Mouse (Mus musculus) large intestine, adult 2 months (tissue): Measurements from ENCODE around the gene Tgfb1. TPM values are rescaled to one million over a fixed set of nuclear protein-coding genes. Genes with fewer than 3 reads are reported as not detected.

Experiments
- DNase-seq: peaks from one replicate; pipeline ENCODE4 v3.0.0-alpha.2; 2012; ENCODE audit warnings: low read depth, low spot score
- WGBS: fragments of 180-500 bp; shearing (Covaris S2); methylation state at CpG from one replicate; pipeline ENCODE4 v1.1.7; 2018; 5-methylcytosine and 5-hydroxymethylcytosine counted together
- polyA plus RNA-seq: library from polyadenylated mRNA; depleted of rRNA; stranded (reverse); fragments of >200 nt; gene quantifications from 2 replicates; pipeline ENCODE4 v1.2.3, GENCODE M21; 2012

The Tgfb1 gene
- polyA plus RNA-seq, 1 experiment, result 18.3 TPM

DNA sequence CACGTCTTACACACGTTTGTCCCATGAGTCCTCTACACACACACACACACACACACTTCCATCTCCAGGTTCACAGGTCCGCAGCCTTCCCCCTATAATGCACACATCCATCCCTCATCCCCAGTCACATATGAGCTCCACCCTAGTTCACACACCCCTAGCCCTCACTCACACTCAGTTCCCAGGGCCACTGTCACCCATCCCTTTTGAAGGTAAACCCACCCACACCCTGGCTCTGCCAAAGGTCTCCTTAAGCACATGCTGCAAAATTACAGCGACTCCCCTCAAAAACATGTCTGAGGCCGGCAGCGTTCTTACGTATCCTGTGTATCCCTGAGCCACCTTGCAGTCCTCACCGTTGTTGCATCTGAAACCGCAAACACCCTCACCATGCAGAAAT is 12.5 kb upstream of the Tgfb1 start:
- 14% methylated on average over 9 of the region's 9 CpGs for WGBS
- DNase-seq, result no peak

- DNase-seq, result no peak
- WGBS, result 3% methylated on average over 29 of the region's 29 CpGs
Measured at GRCm38 (mm10) chr7:25674719-25675300, 12.0 kb upstream of the Tgfb1 start, which contains the start of gene Tmem91. Tmem91 (minus strand) TSS chr7:25675166.

GRCm38 (mm10) chr7:25675405-25675804 is 11.4 kb upstream of the Tgfb1 start:
- no peak for DNase-seq
- WGBS, result 48% methylated on average over 6 of the region's 6 CpGs

DNA sequence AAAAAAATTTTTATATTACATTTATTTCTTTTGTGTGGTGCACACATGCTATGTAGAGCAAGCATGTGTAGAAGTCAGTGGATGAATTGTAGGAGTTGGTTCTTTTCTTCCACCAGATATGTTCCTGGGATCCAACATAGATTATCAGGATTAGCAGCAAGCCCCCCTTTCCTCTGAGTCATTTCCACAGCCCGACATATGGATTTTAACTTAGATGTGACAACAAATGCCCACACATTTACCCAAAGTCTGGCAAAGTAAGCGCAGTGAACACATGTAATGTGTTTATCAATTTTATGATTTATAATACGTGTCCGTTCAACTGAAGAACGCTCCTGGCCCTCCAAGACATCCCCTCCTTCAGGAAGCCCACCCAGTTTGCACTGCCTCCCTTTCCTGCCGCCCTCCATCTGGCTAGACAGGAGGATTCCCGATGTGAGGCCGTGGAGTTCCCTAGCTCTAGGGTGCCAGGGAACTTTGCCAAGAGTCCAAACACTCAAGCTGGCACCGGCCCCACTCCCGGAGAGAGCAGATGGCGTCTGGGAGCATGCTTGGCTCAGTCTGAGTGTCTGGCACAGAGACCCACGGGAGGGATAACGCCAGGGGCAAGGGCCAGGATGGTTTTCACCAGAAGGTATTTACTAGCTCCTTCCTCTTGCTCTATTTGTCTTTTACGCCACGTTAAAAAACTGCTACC is 10.6 kb upstream of the Tgfb1 start:
- no peak for DNase-seq
- WGBS, result 10% methylated on average over 15 of the region's 15 CpGs

DNA sequence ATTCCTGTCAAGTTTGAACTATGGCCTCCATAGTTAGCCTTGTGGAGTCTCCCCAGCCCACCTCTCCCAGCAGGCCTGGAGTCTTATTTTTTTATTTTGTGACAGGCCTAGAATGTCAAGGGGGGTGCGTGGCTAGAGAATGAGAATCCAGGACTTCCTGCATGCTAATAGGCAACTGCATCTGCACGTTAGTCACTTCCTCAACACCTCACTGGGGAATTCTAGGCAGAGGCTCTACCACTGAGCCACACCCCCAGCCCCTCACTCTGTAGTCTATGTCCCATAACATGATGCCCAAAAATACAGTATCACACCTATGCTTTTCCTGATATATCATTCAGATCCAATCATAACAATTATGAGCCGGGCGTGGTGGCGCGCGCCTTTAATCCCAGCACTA is 9.8 kb upstream of the Tgfb1 start:
- DNase-seq, result no peak
- 86% methylated on average over 7 of the region's 7 CpGs for WGBS

- no peak for DNase-seq
- 5% methylated on average over 6 of the region's 6 CpGs for WGBS
Measured at GRCm38 (mm10) chr7:25679971-25680370, 6.8 kb upstream of the Tgfb1 start.

DNA sequence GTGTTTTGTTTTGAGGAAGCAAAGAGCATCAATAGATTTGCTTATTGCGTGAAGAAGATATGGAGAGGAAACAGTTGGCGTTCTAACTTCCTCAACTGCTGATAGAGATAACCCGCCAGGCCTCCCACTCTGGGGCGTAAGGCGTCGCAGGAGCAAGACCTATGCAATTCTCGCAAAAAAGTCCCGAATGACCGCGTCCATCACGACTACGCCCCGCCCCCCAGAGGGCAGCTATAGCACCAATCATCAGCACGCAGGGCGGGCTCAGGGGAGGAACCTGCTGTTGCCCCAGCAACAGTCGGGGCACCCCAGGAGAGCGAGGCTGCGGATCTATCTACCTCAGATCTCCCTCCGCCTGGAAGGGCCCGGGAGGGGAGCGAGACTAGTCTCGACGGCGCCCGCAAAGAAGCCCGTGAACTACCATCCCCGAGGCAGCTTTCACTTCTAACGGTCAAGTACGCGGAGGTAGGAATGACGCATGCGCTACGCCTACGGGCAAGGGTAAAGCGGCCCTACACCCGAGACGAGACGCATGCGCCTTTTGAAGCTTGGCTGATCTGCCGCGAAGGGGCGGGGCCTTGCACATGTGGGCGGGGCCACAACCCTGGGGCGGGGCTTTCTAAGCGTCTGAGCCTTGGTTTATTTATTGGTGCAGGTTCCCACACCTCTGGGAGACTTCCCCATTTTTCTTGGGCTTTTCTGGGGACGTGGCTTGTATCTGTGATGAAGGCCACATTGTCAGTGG is 6.1 kb upstream of the Tgfb1 start, which contains the start of gene B9d2:
B9d2 (plus strand) TSS at position 267 of the 745 bp plus-strand sequence.
- under 1% methylated on average over 46 of the region's 46 CpGs for WGBS
- DNase-seq, result peak; percentile 84

DNA sequence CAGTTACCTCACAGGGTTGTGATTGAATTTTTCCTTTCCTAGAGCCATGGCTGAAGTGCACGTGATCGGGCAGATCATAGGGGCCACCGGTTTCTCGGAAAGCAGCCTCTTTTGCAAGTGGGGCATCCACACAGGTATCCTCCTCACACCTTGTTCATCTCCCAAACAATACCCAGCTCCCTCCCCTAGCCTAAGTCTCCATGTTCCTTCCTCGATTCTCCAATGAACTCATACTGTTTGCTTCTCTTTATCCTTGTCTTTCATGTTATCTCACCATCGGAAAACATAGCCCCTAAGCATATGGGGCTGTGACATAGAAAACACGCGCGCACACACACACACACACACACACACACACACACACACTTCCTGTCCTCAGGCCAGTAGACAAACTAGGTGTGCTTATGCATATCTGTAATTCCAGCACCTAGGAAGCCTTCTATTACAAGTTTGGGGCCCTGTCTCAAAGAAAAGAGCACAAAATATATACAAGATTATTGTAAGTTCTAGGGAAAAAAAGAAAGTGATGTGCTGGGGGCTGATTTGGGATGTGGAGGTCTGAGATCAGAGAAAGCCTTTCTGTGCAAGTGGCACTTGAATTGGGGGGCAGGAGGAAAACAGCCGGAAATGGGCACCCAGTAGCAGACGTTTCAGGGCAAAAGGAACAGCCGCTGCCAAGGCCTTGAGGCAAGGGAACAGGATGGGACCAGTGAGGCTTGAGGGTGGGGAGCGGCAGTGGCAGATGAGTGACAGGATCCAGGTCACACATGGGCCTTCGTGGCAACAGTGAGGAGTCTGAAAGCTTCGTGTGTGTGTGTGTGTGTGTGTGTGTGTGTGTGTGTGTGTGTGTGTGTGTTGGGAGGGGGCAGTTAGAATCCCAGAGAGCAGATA is 5.2 kb upstream of the Tgfb1 start:
- DNase-seq, result no peak
- 58% methylated on average over 15 of the region's 15 CpGs for WGBS

GRCm38 (mm10) chr7:25683474-25684180 is 3.2 kb upstream of the Tgfb1 start:
- WGBS, result 67% methylated on average over 7 of the region's 7 CpGs
- no peak for DNase-seq

- WGBS, result 92% methylated on average over 6 of the region's 6 CpGs
- DNase-seq, result no peak
Measured at GRCm38 (mm10) chr7:25684659-25685058, 2.1 kb upstream of the Tgfb1 start.

- 78% methylated on average over 21 of the region's 21 CpGs for WGBS
- no peak for DNase-seq
Measured at GRCm38 (mm10) chr7:25685926-25686470, 804 bp upstream of the Tgfb1 start.

GRCm38 (mm10) chr7:25687811-25688401 is 1.1 kb downstream of the Tgfb1 start:
- DNase-seq, result no peak
- under 1% methylated on average over 47 of the region's 47 CpGs for WGBS

DNA sequence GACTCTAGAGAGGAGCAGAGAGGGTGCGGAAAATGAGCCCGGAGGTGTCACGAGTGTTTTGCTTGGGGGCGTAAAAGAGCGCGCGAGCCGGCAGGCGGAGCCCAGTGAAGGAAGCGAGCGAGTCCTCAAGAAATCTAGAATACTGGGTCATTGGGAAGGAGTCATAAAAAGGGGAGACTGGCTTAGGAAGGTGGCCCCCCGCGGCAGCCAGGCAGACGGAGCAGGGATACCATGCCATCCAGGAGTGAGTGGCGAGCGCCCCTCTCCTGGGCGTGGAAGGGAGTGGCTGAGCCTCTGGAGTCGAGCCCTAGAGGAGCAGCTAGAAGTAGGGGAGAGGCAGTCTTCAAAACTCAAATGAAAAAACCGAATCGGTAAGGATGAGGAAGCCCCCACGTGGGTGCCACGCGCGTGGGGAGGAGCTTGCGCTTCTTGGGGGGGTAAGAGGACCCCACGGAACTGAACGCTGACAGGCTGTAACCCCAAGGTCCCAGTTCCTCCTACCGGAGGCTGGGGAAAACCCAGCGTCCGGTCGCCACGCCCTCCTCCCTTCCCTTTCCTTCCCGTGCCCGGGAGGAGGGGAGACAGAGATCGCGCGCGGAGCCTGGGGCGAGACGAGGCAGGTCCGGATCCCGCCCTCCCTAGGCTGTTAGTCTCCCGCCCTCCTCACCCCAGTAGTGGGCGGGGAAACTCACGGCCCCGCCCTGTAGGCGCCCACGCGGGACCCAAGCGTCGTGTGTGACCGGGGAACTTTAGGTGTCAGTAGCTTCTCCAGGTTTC is 2.2 kb downstream of the Tgfb1 start:
- WGBS, result under 1% methylated on average over 51 of the region's 52 CpGs
- DNase-seq, result no peak

GRCm38 (mm10) chr7:25689603-25690021 is 2.8 kb downstream of the Tgfb1 start:
- DNase-seq, result no peak
- 21% methylated on average over 12 of the region's 12 CpGs for WGBS

GRCm38 (mm10) chr7:25690051-25690450 is 3.2 kb downstream of the Tgfb1 start:
- 63% methylated on average over 5 of the region's 5 CpGs for WGBS
- DNase-seq, result no peak

DNA sequence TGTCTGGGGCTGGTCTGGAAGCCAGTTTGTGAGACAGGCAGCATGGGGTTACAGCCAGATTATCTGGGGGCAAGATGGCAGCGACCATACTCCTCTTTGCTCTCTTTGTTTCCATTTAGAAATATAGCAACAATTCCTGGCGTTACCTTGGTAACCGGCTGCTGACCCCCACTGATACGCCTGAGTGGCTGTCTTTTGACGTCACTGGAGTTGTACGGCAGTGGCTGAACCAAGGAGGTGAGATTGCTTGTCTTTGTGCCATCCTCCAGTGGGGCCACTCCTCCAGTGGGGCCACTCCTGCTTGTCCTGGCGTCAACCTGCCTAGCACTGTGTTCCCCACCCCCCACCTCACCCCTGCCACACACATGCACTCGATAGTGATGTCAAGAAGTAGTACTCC is 7.3 kb downstream of the Tgfb1 start:
- 79% methylated on average over 8 of the region's 8 CpGs for WGBS
- no peak for DNase-seq

DNA sequence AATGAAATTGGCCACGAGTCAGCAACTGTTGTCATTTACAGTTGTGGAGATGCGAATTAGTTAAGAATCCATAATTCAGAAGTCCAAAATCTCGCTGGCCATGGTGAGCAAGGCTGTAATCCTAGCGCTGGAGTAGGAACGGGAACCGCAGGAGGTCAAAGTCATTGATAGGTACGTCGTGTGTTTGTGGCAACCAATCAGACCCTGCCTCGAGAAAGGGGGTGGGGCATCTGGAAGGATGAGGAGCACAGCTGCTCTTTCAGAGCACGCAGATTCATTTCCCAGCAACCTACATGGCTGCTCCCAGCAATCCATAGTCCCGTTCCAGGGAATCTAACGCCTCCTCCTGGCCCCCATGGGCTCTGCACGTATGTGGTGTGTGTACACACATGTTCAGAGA is 13.0 kb downstream of the Tgfb1 start:
- WGBS, result 65% methylated on average over 13 of the region's 13 CpGs

GRCm38 (mm10) chr7:25700732-25701131 is 13.9 kb downstream of the Tgfb1 start:
- no peak for DNase-seq

More for the DNA sequence above, 13.0 kb downstream of the Tgfb1 start:
- DNase-seq, result no peak

More at GRCm38 (mm10) chr7:25700732-25701131, 13.9 kb downstream of the Tgfb1 start:
- 83% methylated on average over 12 of the region's 12 CpGs for WGBS
